Mouse (Mus musculus): ENCODE results near the gene Cmbl.
"Not testable (repeated sequence)": the region's sequence is repeated elsewhere in the genome, so short reads cannot be mapped to it uniquely, and the experiment has no call there.

The Cmbl gene

GRCm38 (mm10) chr15:31581086-31581485 lies 15.9 kb downstream of the Cmbl start:
- DNase-seq (ENCODE audit: low read depth, low spot score): not testable (repeated sequence)

- no peak for DNase-seq (ENCODE audit: low read depth, low spot score)
Observed at GRCm38 (mm10) chr15:31583304-31584085, 18.3 kb downstream of the Cmbl start.

GRCm38 (mm10) chr15:31585238-31585637 lies 20.0 kb downstream of the Cmbl start:
- DNase-seq (ENCODE audit: low read depth, low spot score): no peak

- no peak for DNase-seq (ENCODE audit: low read depth, low spot score)
Observed at GRCm38 (mm10) chr15:31586088-31586487, 20.9 kb downstream of the Cmbl start.

GRCm38 (mm10) chr15:31586519-31586918 lies 21.3 kb downstream of the Cmbl start:
- DNase-seq (ENCODE audit: low read depth, low spot score): peak; percentile 82

GRCm38 (mm10) chr15:31587789-31588188 lies 22.6 kb downstream of the Cmbl start:
- no peak for DNase-seq (ENCODE audit: low read depth, low spot score)

GRCm38 (mm10) chr15:31588989-31589640 lies 23.9 kb downstream of the Cmbl start:
- DNase-seq (ENCODE audit: low read depth, low spot score): no peak

GRCm38 (mm10) chr15:31590176-31590575 lies 25.0 kb downstream of the Cmbl start:
- no peak for DNase-seq (ENCODE audit: low read depth, low spot score)

GRCm38 (mm10) chr15:31592531-31592930 lies 27.3 kb downstream of the Cmbl start:
- no peak for DNase-seq (ENCODE audit: low read depth, low spot score)

GRCm38 (mm10) chr15:31594260-31594659 lies 29.1 kb downstream of the Cmbl start:
- DNase-seq (ENCODE audit: low read depth, low spot score): no peak

- no peak for DNase-seq (ENCODE audit: low read depth, low spot score)
Observed at GRCm38 (mm10) chr15:31595651-31596050, 30.5 kb downstream of the Cmbl start.

- no peak for DNase-seq (ENCODE audit: low read depth, low spot score)
Observed at GRCm38 (mm10) chr15:31599834-31600233, 34.6 kb downstream of the Cmbl start.

GRCm38 (mm10) chr15:31601279-31601645 lies 36.1 kb downstream of the Cmbl start:
- DNase-seq (ENCODE audit: low read depth, low spot score): no peak

GRCm38 (mm10) chr15:31601646-31602374 lies 36.6 kb downstream of the Cmbl start, which contains the start of the genes Cct5 and Fam173b:
Gene Cct5, minus strand, starts transcription at chr15:31601804.
Gene Fam173b, plus strand, starts transcription at chr15:31601852.
- peak; percentile 99 for DNase-seq (ENCODE audit: low read depth, low spot score)

GRCm38 (mm10) chr15:31602426-31602825 lies 37.2 kb downstream of the Cmbl start:
- DNase-seq (ENCODE audit: low read depth, low spot score): peak; percentile 77

- no peak for DNase-seq (ENCODE audit: low read depth, low spot score)
Observed at GRCm38 (mm10) chr15:31603113-31603512, 37.9 kb downstream of the Cmbl start.

GRCm38 (mm10) chr15:31606821-31607220 lies 41.6 kb downstream of the Cmbl start:
- DNase-seq (ENCODE audit: low read depth, low spot score): peak; percentile 55

GRCm38 (mm10) chr15:31611027-31611426 lies 45.8 kb downstream of the Cmbl start:
- no peak for DNase-seq (ENCODE audit: low read depth, low spot score)

GRCm38 (mm10) chr15:31611976-31612375 lies 46.8 kb downstream of the Cmbl start:
- DNase-seq (ENCODE audit: low read depth, low spot score): no peak

- DNase-seq (ENCODE audit: low read depth, low spot score): no peak
Observed at GRCm38 (mm10) chr15:31613826-31614453, 48.8 kb downstream of the Cmbl start.

- DNase-seq (ENCODE audit: low read depth, low spot score): no peak
Observed at GRCm38 (mm10) chr15:31614666-31615065, 49.5 kb downstream of the Cmbl start.

- peak; percentile 86 for DNase-seq (ENCODE audit: low read depth, low spot score)
Observed at GRCm38 (mm10) chr15:31617261-31617660, 52.1 kb downstream of the Cmbl start.
